Mouse (Mus musculus): ENCODE data around the gene Sntg2. TPM values are rescaled to one million over a fixed set of nuclear protein-coding genes. Genes with fewer than 3 reads are reported as not detected.

The Sntg2 gene
- total RNA-seq, 1 experiment from 2014 or later, result not detected

DNA sequence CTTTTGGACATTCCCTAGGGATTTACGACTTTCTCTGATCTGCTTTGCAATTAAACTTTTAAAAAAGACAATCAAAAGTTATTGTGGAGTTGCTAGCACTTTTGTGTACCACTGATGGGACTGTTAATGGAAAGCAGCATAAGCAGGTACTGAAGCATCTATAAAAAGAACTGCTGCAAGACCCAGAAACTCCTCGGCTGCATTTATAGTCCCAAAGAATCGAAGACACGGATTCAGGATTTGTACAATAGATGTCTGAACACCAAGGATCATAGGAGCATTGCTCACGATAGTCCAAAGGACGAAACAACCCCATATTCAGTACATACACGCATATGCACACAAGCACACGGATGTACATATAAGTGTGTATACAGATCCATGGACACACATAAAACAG lies 213.4 kb downstream of the Sntg2 start:
- no peak for ATAC-seq (replicated peaks; ENCODE audit: insufficient number of reproducible peaks, low FRiP score, low TSS enrichment, poor library complexity, severe bottlenecking)

- ATAC-seq (replicated peaks; ENCODE audit: insufficient number of reproducible peaks, low FRiP score, low TSS enrichment, poor library complexity, severe bottlenecking), result no peak
Observed at GRCm38 (mm10) chr12:30154079-30154673, 219.0 kb downstream of the Sntg2 start.

- ATAC-seq (replicated peaks; ENCODE audit: insufficient number of reproducible peaks, low FRiP score, low TSS enrichment, poor library complexity, severe bottlenecking), result no peak
Observed at GRCm38 (mm10) chr12:30142085-30142484, 231.1 kb downstream of the Sntg2 start.

- ATAC-seq (replicated peaks; ENCODE audit: insufficient number of reproducible peaks, low FRiP score, low TSS enrichment, poor library complexity, severe bottlenecking), result no peak
Observed at GRCm38 (mm10) chr12:30132524-30132923, 240.7 kb downstream of the Sntg2 start, which contains the start of gene Tpo. Tpo (minus strand) TSS chr12:30132624.

DNA sequence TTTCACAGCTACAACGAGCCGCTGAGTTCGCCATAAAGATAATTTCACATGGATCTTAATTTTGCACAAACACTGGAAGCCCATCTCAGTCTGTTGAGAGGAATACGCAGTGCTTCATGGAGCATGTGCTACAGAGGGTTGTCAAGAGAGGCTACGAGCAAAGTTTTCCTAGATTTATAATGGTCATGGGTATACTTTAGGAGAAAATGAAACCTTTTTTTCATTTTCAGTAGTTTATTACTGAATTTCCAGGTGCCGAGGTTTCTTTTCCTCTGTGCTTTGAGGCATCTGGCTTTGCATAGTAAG lies 243.8 kb downstream of the Sntg2 start:
- no peak for ATAC-seq (replicated peaks; ENCODE audit: insufficient number of reproducible peaks, low FRiP score, low TSS enrichment, poor library complexity, severe bottlenecking)

GRCm38 (mm10) chr12:30128561-30129410 lies 244.4 kb downstream of the Sntg2 start:
- ATAC-seq (replicated peaks; ENCODE audit: insufficient number of reproducible peaks, low FRiP score, low TSS enrichment, poor library complexity, severe bottlenecking), result no peak

Other genes with a start within 250 kb of the Sntg2 start
- not detected in 3 replicates for gene Tpo, start 240.8 kb downstream of the Sntg2 start, total RNA-seq (2017)
- gene Tmem18, start 211.1 kb upstream of the Sntg2 start, total RNA-seq (2017), result 6.3 to 15.0 TPM (median 7.4 TPM) in 3 replicates

Measured in monocyte, adult 5-6 weeks (primary cell).